Mouse (Mus musculus) hindlimb bud, embryonic 11.5 days (tissue): ENCODE results near the gene Spry1.
"Not testable (repeated sequence)": the region's sequence is repeated elsewhere in the genome, so short reads cannot be mapped to it uniquely, and the experiment has no call there.

Source experiments
- DNase-seq: peaks from one replicate; pipeline ENCODE4 v3.0.0-alpha.2; 2012; ENCODE audit warnings: low read depth, low spot score; ENCODE audit errors: extremely low spot score

Spry1 gene

GRCm38 (mm10) chr3:37639690-37640089 is at the start of gene Spry1:
Spry1 (plus strand) TSS chr3:37639947.
- DNase-seq, result peak; percentile 89

- no peak for DNase-seq
These were observed 44.0 kb upstream of the Spry1 start for GRCm38 (mm10) chr3:37595721-37596120.

- no peak for DNase-seq
These were observed 43.2 kb upstream of the Spry1 start for GRCm38 (mm10) chr3:37596519-37596918.

- DNase-seq, result no peak
These were observed 42.5 kb upstream of the Spry1 start for GRCm38 (mm10) chr3:37597200-37597599.

GRCm38 (mm10) chr3:37599641-37600040 is 40.1 kb upstream of the Spry1 start:
- not testable (repeated sequence) for DNase-seq

- no peak for DNase-seq
These were observed 37.4 kb upstream of the Spry1 start for GRCm38 (mm10) chr3:37602356-37602755.

- no peak for DNase-seq
These were observed 36.9 kb upstream of the Spry1 start for GRCm38 (mm10) chr3:37602890-37603289.

- no peak for DNase-seq
These were observed 36.2 kb upstream of the Spry1 start for GRCm38 (mm10) chr3:37603541-37603940.

GRCm38 (mm10) chr3:37604976-37605875 is 34.5 kb upstream of the Spry1 start:
- no peak for DNase-seq

GRCm38 (mm10) chr3:37605876-37606238 is 33.9 kb upstream of the Spry1 start:
- no peak for DNase-seq

GRCm38 (mm10) chr3:37608926-37609325 is 30.8 kb upstream of the Spry1 start:
- no peak for DNase-seq

GRCm38 (mm10) chr3:37610670-37611069 is 29.1 kb upstream of the Spry1 start:
- no peak for DNase-seq

- DNase-seq, result no peak
These were observed 26.0 kb upstream of the Spry1 start for GRCm38 (mm10) chr3:37613722-37614121.

GRCm38 (mm10) chr3:37614878-37615650 is 24.7 kb upstream of the Spry1 start:
- DNase-seq, result no peak

GRCm38 (mm10) chr3:37616586-37617547 is 22.9 kb upstream of the Spry1 start:
- peak; percentile 50 for DNase-seq

GRCm38 (mm10) chr3:37632246-37632645 is 7.5 kb upstream of the Spry1 start:
- no peak for DNase-seq

- DNase-seq, result no peak
These were observed 7.0 kb upstream of the Spry1 start for GRCm38 (mm10) chr3:37632751-37633150.

- DNase-seq, result no peak
These were observed 5.1 kb upstream of the Spry1 start for GRCm38 (mm10) chr3:37634648-37635047.

GRCm38 (mm10) chr3:37636921-37637320 is 2.8 kb upstream of the Spry1 start:
- DNase-seq, result no peak

- no peak for DNase-seq
These were observed 495 bp downstream of the Spry1 start for GRCm38 (mm10) chr3:37640162-37640721.

- DNase-seq, result no peak
These were observed 1.1 kb downstream of the Spry1 start for GRCm38 (mm10) chr3:37640810-37641209.
